Mouse (Mus musculus): ENCODE data around the gene Phf21a. TPM values are rescaled to one million over a fixed set of nuclear protein-coding genes. Genes with fewer than 3 reads are reported as not detected.

The Phf21a gene
- polyA plus RNA-seq, 1 experiment from 2014 or later: 25.5 TPM

DNA sequence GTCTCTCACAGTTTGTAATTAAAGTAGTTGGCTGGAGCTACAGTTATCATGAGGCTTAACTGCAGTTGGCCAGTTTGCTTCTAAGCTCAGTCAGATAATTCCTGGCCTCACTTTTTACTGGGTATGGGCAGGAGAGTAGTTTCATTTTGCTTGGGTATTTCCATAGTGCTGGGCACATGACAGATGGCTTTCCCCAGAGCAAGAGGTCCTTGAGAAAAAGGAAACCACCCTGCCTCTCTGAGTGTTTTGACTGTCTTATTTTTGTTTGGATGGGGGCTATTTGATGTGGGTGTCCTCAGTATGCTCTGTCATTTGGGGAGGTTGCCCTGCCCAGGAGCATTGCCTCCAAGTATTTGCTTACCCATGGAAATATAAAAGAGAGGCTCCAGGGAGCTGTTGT, 249.5 kb downstream of the Phf21a start:
- Histone ChIP-seq H3K27ac (ENCODE audit: low read depth, low read length) (no peak overlapping the region), H3K27me3 (ENCODE audit: control insufficient read depth, insufficient read depth, low read length) (no peaks in the 10 kb centered on the region), H3K9ac (ENCODE audit: low read depth, low read length) (no peak overlapping the region), H3K9me3 (replicated peaks; ENCODE audit: control insufficient read depth, low read length) (no peaks in the 10 kb centered on the region), H3K4me2 (no peak overlapping the region), H3K4me3 (ENCODE audit: low read depth, low read length) (no peak overlapping the region), H3K4me1 (ENCODE audit: control insufficient read depth, insufficient read depth, low read length) (no peaks in the 10 kb centered on the region), H3K36me3 (ENCODE audit: control insufficient read depth, insufficient read depth, low read length) (peaks cover 4% of the 10 kb centered on the region; the same call in 1 of the 2 replicates)
- ATAC-seq (replicated peaks; ENCODE audit: insufficient number of reproducible peaks, low FRiP score, low TSS enrichment): no peak

DNA sequence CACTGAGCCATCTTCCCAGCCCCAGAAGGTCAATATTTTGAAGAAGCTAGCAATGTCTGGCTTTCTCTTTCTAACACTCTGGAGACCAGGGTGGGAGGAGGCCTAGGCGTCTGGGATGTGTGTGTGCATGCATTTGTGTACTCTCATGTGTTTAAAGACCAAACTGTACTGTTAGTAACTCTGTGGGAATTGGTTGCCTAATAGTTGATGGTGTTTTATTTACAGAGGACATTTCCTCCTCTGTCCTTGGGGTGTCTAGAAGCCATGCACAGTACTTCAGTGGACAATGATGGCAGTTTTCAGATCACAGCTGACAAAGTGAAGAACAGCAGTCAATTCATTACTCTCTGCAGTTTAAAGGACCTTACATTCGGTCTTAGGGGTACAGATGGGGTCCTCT, 254.3 kb downstream of the Phf21a start:
- Histone ChIP-seq H3K9me3 (replicated peaks; ENCODE audit: control insufficient read depth, low read length) (no peaks in the 10 kb centered on the region), H3K36me3 (ENCODE audit: control insufficient read depth, insufficient read depth, low read length) (peaks cover 16% of the 10 kb centered on the region), H3K4me1 (ENCODE audit: control insufficient read depth, insufficient read depth, low read length) (no peaks in the 10 kb centered on the region), H3K4me2 (no peak overlapping the region), H3K27ac (ENCODE audit: low read depth, low read length) (no peak overlapping the region), H3K4me3 (ENCODE audit: low read depth, low read length) (no peak overlapping the region), H3K9ac (ENCODE audit: low read depth, low read length) (no peak overlapping the region), H3K27me3 (ENCODE audit: control insufficient read depth, insufficient read depth, low read length) (no peaks in the 10 kb centered on the region)
- 88% methylated on average over 2 of the region's 2 CpGs for WGBS (ENCODE audit: insufficient replicate concordance)
- no peak for ATAC-seq (replicated peaks; ENCODE audit: insufficient number of reproducible peaks, low FRiP score, low TSS enrichment)

DNA sequence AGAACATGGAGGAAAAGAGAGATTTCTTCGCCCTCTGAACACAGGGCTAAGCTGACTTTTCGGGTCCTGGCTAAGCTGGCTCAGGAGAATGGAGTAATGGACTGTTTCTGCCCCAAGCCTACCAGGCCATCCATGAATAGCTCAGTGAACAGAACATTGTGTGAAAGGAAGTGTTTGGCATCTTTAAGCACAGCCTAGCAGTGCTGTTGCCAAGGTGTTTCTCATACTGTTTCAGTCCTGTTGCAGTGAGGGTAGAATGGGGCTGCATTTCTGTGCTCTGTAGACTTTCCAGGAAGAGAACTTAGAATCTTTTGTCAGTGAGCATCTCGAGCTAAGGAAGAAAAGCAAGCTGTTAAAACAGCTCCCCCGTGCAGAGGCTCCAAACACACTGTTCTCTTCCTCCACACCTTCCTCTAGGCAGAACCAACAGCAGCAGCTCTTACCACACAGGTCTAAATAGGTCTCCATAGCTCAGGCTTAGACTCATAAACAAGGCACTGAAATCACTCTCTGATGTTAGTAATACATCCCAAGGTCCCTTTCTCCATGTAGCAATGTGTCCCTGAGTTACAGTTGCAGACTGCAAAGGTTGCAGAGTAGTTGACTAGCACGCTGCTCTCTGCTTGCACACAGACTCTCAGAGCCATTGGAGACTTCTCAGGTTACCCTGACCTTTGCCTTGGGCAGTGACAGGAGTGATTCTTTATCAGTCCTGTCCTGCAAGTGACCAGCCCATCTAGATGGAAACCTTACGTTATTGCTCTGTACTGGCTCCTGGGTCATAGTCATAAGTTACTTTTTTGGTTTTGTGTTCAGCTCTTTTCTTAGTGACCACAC, 256.9 kb downstream of the Phf21a start:
- 54% methylated on average over 6 of the region's 6 CpGs for WGBS (ENCODE audit: insufficient replicate concordance)
- Histone ChIP-seq H3K4me2 (no peak overlapping the region), H3K4me1 (ENCODE audit: control insufficient read depth, insufficient read depth, low read length) (no peaks in the 10 kb centered on the region), H3K9ac (ENCODE audit: low read depth, low read length) (no peak overlapping the region), H3K27ac (ENCODE audit: low read depth, low read length) (no peak overlapping the region), H3K4me3 (ENCODE audit: low read depth, low read length) (no peak overlapping the region), H3K36me3 (ENCODE audit: control insufficient read depth, insufficient read depth, low read length) (peaks cover 17% of the 10 kb centered on the region), H3K27me3 (ENCODE audit: control insufficient read depth, insufficient read depth, low read length) (no peaks in the 10 kb centered on the region), H3K9me3 (replicated peaks; ENCODE audit: control insufficient read depth, low read length) (no peaks in the 10 kb centered on the region)
- ATAC-seq (replicated peaks; ENCODE audit: insufficient number of reproducible peaks, low FRiP score, low TSS enrichment): no peak

DNA sequence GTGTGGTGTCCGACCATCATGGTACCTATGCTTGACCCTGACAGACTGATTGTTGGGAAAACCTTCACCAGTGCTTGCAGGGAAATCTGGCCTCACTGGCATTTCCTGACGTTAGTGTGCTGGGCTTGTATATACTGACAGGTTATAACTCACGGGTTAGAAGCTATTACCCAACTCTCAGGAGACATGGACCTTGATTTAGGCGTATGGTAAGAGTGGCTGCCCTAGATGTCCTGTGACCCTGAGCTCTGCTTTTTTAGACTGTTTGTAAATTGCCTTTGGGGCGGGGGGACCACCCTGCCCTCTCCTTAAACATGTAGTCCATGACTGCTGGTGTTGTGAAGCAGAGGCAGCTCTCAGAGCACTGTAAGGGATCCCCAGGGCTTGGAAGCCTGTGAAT, 257.8 kb downstream of the Phf21a start:
- Histone ChIP-seq H3K27ac (ENCODE audit: low read depth, low read length) (no peak overlapping the region), H3K36me3 (ENCODE audit: control insufficient read depth, insufficient read depth, low read length) (peaks cover 17% of the 10 kb centered on the region), H3K9ac (ENCODE audit: low read depth, low read length) (no peak overlapping the region), H3K4me2 (no peak overlapping the region), H3K9me3 (replicated peaks; ENCODE audit: control insufficient read depth, low read length) (no peaks in the 10 kb centered on the region), H3K27me3 (ENCODE audit: control insufficient read depth, insufficient read depth, low read length) (no peaks in the 10 kb centered on the region), H3K4me1 (ENCODE audit: control insufficient read depth, insufficient read depth, low read length) (no peaks in the 10 kb centered on the region), H3K4me3 (ENCODE audit: low read depth, low read length) (no peak overlapping the region)
- WGBS (ENCODE audit: insufficient replicate concordance): 66% methylated on average over 5 of the region's 5 CpGs
- ATAC-seq (replicated peaks; ENCODE audit: insufficient number of reproducible peaks, low FRiP score, low TSS enrichment): no peak

DNA sequence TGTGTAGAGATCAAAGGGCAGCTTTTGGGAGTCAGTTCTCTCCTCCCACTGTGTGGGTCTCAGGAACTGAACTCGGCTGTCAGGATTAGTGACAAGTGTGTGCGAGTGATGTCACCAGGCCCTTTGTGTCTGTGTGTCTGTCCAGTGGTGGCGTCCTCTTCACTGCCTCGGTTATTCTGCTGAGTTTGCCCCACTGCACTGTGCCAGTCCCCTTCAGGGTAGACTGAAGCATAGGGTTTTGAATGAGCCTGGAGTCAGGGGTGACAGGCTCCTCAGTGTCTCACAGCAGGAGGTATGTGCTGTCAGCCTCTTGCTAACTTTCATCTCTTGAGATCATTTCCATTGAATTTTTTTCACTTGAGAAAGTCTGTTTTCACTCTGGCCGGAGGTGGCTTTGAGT, 260.5 kb downstream of the Phf21a start:
- Histone ChIP-seq H3K4me1 (ENCODE audit: control insufficient read depth, insufficient read depth, low read length) (no peaks in the 10 kb centered on the region), H3K9ac (ENCODE audit: low read depth, low read length) (no peak overlapping the region), H3K9me3 (replicated peaks; ENCODE audit: control insufficient read depth, low read length) (no peaks in the 10 kb centered on the region), H3K27ac (ENCODE audit: low read depth, low read length) (no peak overlapping the region), H3K27me3 (ENCODE audit: control insufficient read depth, insufficient read depth, low read length) (no peaks in the 10 kb centered on the region), H3K4me3 (ENCODE audit: low read depth, low read length) (no peak overlapping the region), H3K4me2 (no peak overlapping the region), H3K36me3 (ENCODE audit: control insufficient read depth, insufficient read depth, low read length) (peaks cover 22% of the 10 kb centered on the region)
- 68% methylated on average over 5 of the region's 5 CpGs for WGBS (ENCODE audit: insufficient replicate concordance)
- no peak for ATAC-seq (replicated peaks; ENCODE audit: insufficient number of reproducible peaks, low FRiP score, low TSS enrichment)

DNA sequence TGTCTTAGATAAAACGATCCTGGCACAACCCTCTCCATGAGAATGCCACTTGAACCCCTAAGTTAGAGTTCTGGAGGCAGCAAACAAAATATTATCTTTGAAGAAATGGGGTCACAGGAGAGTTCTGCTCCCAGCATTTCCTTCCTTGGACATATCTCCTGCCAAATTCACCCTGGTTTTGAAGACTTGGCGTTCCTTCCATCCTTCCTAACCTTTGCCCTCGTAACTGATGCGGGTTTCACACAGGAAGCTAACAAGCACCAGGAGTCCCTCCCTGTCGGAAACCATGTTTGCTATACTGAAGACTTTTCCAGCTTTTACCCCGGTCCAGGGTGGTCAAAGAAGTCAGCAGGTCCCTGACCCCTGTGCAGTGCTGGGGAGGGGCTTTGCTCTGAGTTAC, 261.3 kb downstream of the Phf21a start:
- no peaks in the 10 kb centered on the region for H3K4me1 ChIP-seq (ENCODE audit: control insufficient read depth, insufficient read depth, low read length)
- no peaks in the 10 kb centered on the region for H3K9me3 ChIP-seq (replicated peaks; ENCODE audit: control insufficient read depth, low read length)
- ATAC-seq (replicated peaks; ENCODE audit: insufficient number of reproducible peaks, low FRiP score, low TSS enrichment): no peak
- no peak overlapping the region for H3K9ac ChIP-seq (ENCODE audit: low read depth, low read length)
- H3K27me3 ChIP-seq (ENCODE audit: control insufficient read depth, insufficient read depth, low read length): no peaks in the 10 kb centered on the region
- H3K4me2 ChIP-seq: no peak overlapping the region
- H3K4me3 ChIP-seq (ENCODE audit: low read depth, low read length): no peak overlapping the region
- peaks cover 24% of the 10 kb centered on the region for H3K36me3 ChIP-seq (ENCODE audit: control insufficient read depth, insufficient read depth, low read length)
- 58% methylated on average over 6 of the region's 6 CpGs for WGBS (ENCODE audit: insufficient replicate concordance)
- no peak overlapping the region for H3K27ac ChIP-seq (ENCODE audit: low read depth, low read length)

DNA sequence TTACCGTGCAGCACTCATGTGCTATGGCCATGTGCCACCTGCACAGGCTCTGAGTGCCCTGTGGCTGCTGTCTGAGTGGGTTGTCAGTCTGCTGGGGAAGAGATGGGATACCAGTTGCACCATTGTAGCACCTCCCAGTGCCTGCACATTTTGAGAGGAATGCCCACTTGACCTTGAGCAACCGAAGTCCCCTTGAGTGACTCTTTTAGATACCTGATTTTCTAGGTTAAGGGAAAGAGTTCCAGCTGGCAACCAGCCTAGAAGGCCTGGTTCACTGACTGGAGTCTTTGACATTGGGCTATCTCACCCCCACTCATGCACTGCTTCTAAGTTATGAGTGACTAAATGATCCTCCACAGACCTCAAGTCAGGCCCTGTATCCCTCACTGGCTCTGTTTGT, 266.4 kb downstream of the Phf21a start:
- no peak overlapping the region for H3K27ac ChIP-seq (ENCODE audit: low read depth, low read length)
- ATAC-seq (replicated peaks; ENCODE audit: insufficient number of reproducible peaks, low FRiP score, low TSS enrichment): no peak
- H3K9me3 ChIP-seq (replicated peaks; ENCODE audit: control insufficient read depth, low read length): no peaks in the 10 kb centered on the region
- H3K36me3 ChIP-seq (ENCODE audit: control insufficient read depth, insufficient read depth, low read length): peaks cover 23% of the 10 kb centered on the region
- H3K4me2 ChIP-seq: no peak overlapping the region
- H3K27me3 ChIP-seq (ENCODE audit: control insufficient read depth, insufficient read depth, low read length): no peaks in the 10 kb centered on the region
- WGBS (ENCODE audit: insufficient replicate concordance): 73% methylated on average over 2 of the region's 2 CpGs
- H3K4me1 ChIP-seq (ENCODE audit: control insufficient read depth, insufficient read depth, low read length): no peaks in the 10 kb centered on the region
- no peak overlapping the region for H3K9ac ChIP-seq (ENCODE audit: low read depth, low read length)
- no peak overlapping the region for H3K4me3 ChIP-seq (ENCODE audit: low read depth, low read length)

DNA sequence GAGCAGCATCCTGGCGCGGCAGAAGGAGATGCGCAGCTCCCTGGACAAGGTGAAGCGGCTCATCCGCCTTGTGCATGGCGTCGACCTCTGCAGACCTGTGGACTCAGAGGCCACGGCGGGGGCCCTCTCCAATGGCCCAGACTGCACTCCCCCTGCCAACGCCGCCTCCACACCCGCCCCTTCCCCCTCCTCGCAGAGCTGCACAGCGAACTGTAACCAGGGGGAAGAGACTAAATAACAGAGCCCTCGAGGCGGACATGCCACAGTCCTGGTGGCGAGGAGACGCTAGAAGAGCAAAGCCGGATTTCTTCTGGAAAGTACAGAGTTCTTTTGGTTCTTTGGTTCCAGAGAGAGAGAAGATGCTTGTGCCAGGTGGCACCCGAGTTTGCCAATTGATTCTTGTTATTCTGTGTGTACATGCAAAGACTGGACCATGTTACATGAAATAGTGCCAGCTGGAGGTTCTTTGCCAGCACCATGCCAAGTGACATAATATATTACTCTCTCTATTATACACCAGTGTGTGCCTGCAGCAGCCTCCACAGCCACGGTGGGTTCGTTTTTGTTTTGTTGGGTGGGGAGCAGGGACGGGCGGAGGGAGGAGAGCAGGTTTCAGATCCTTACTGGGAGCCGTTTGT, 267.4 kb downstream of the Phf21a start:
- WGBS (ENCODE audit: insufficient replicate concordance): 77% methylated on average over 25 of the region's 25 CpGs

DNA sequence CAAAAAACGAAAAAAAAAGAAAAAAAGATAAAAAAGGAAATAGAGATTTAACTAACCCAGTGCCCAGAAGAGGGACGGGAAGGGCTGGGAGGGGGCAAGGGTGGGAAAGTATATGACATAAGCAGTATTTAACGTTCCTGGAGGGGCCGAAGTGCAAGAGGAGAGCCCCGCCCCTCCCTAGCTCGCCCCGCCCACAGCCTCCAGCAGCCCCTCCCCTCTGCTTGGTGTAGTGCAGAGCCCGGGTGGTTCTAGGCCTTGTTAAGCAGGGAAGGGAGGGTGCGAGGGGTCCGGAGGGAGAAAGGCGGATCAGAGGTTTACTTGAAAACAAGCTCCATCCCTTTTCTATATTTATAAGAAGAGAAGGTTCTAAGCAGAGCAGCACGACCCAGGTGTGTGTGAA, 268.0 kb downstream of the Phf21a start:
- no peak overlapping the region for H3K27ac ChIP-seq (ENCODE audit: low read depth, low read length)
- H3K4me3 ChIP-seq (ENCODE audit: low read depth, low read length): no peak overlapping the region
- no peak for ATAC-seq (replicated peaks; ENCODE audit: insufficient number of reproducible peaks, low FRiP score, low TSS enrichment)
- H3K36me3 ChIP-seq (ENCODE audit: control insufficient read depth, insufficient read depth, low read length): peaks cover 23% of the 10 kb centered on the region
- no peaks in the 10 kb centered on the region for H3K9me3 ChIP-seq (replicated peaks; ENCODE audit: control insufficient read depth, low read length)
- H3K27me3 ChIP-seq (ENCODE audit: control insufficient read depth, insufficient read depth, low read length): no peaks in the 10 kb centered on the region
- H3K9ac ChIP-seq (ENCODE audit: low read depth, low read length): no peak overlapping the region
- H3K4me1 ChIP-seq (ENCODE audit: control insufficient read depth, insufficient read depth, low read length): no peaks in the 10 kb centered on the region
- no peak overlapping the region for H3K4me2 ChIP-seq
- WGBS (ENCODE audit: insufficient replicate concordance): 25% methylated on average over 12 of the region's 12 CpGs

More for the DNA sequence above, 267.4 kb downstream of the Phf21a start:
- H3K27ac ChIP-seq (ENCODE audit: low read depth, low read length): no peak overlapping the region
- no peaks in the 10 kb centered on the region for H3K27me3 ChIP-seq (ENCODE audit: control insufficient read depth, insufficient read depth, low read length)
- no peak for ATAC-seq (replicated peaks; ENCODE audit: insufficient number of reproducible peaks, low FRiP score, low TSS enrichment)
- H3K4me1 ChIP-seq (ENCODE audit: control insufficient read depth, insufficient read depth, low read length): no peaks in the 10 kb centered on the region
- H3K9ac ChIP-seq (ENCODE audit: low read depth, low read length): no peak overlapping the region
- H3K36me3 ChIP-seq (ENCODE audit: control insufficient read depth, insufficient read depth, low read length): peaks cover 23% of the 10 kb centered on the region
- no peaks in the 10 kb centered on the region for H3K9me3 ChIP-seq (replicated peaks; ENCODE audit: control insufficient read depth, low read length)
- H3K4me2 ChIP-seq: no peak overlapping the region
- H3K4me3 ChIP-seq (ENCODE audit: low read depth, low read length): no peak overlapping the region

All from heart, embryonic 11.5 days (tissue).